Mouse (Mus musculus): ENCODE results near the gene Pdzd7. TPM values are rescaled to one million over a fixed set of nuclear protein-coding genes. Genes with fewer than 3 reads are reported as not detected.

The Pdzd7 gene
- total and polyA plus RNA-seq, 2 experiments: 0.06 TPM; not detected in 1

GRCm38 (mm10) chr19:44982477-44983115 lies 62.9 kb downstream of the Pdzd7 start:
- no peaks in the 10 kb centered on the region for H3K27me3 ChIP-seq (ENCODE audit: control insufficient read depth, insufficient read depth, low read length)
- peak overlapping the region; percentile 76 for H3K27ac ChIP-seq (replicated peaks; ENCODE audit: insufficient read depth, low read depth, low read length)
- 17% methylated on average over 7 of the region's 7 CpGs for WGBS
- no peaks in the 10 kb centered on the region for H3K79me2 ChIP-seq (ENCODE audit: control insufficient read depth, insufficient read depth, low read length)
- H3K4me1 ChIP-seq (ENCODE audit: control insufficient read depth, insufficient read depth, low read length): peaks cover 23% of the 10 kb centered on the region
- TF ChIP-seq POLR2A (IDR thresholded peaks at IDR 0.05; ENCODE audit: extremely low read depth, insufficient read depth, low read length) (no peak), CTCF (IDR thresholded peaks at IDR 0.05; ENCODE audit: low read depth, low read length) (no peak)
- peaks cover 15% of the 10 kb centered on the region for H3K36me3 ChIP-seq (ENCODE audit: control insufficient read depth, insufficient read depth, low read length)
- peak overlapping the region; percentile 28; the same call in 1 of the 2 replicates for H3K9ac ChIP-seq (ENCODE audit: low read depth, low read length)
- peak; percentile 89 for DNase-seq (ENCODE audit: extremely low read depth, low read depth, low spot score)
- H3K4me3 ChIP-seq (ENCODE audit: insufficient read depth, low read depth, low read length): no peak overlapping the region

- no peak overlapping the region for H3K9ac ChIP-seq (ENCODE audit: low read depth, low read length)
- no peak for TF ChIP-seq CTCF (IDR thresholded peaks at IDR 0.05; ENCODE audit: low read depth, low read length)
- no peaks in the 10 kb centered on the region for H3K79me2 ChIP-seq (ENCODE audit: control insufficient read depth, insufficient read depth, low read length)
- H3K4me3 ChIP-seq (ENCODE audit: insufficient read depth, low read depth, low read length): no peak overlapping the region
- WGBS: 100% methylated on average over 2 of the region's 2 CpGs
- H3K27me3 ChIP-seq (ENCODE audit: control insufficient read depth, insufficient read depth, low read length): no peaks in the 10 kb centered on the region
- DNase-seq (ENCODE audit: extremely low read depth, low read depth, low spot score): no peak
- peaks cover 29% of the 10 kb centered on the region for H3K36me3 ChIP-seq (ENCODE audit: control insufficient read depth, insufficient read depth, low read length)
- H3K27ac ChIP-seq (replicated peaks; ENCODE audit: insufficient read depth, low read depth, low read length): no peak overlapping the region
- H3K4me1 ChIP-seq (ENCODE audit: control insufficient read depth, insufficient read depth, low read length): peaks cover 22% of the 10 kb centered on the region
These were observed 64.7 kb downstream of the Pdzd7 start for GRCm38 (mm10) chr19:44980787-44981186.

GRCm38 (mm10) chr19:44977148-44977547 lies 68.4 kb downstream of the Pdzd7 start:
- no peaks in the 10 kb centered on the region for H3K27me3 ChIP-seq (ENCODE audit: control insufficient read depth, insufficient read depth, low read length)
- H3K9ac ChIP-seq (ENCODE audit: low read depth, low read length): no peak overlapping the region
- 88% methylated on average over 6 of the region's 6 CpGs for WGBS
- H3K4me3 ChIP-seq (ENCODE audit: insufficient read depth, low read depth, low read length): no peak overlapping the region
- H3K79me2 ChIP-seq (ENCODE audit: control insufficient read depth, insufficient read depth, low read length): no peaks in the 10 kb centered on the region
- no peaks in the 10 kb centered on the region for H3K4me1 ChIP-seq (ENCODE audit: control insufficient read depth, insufficient read depth, low read length)
- no peak for TF ChIP-seq POLR2A (IDR thresholded peaks at IDR 0.05; ENCODE audit: extremely low read depth, insufficient read depth, low read length)
- TF ChIP-seq CTCF (IDR thresholded peaks at IDR 0.05; ENCODE audit: low read depth, low read length): no peak
- H3K36me3 ChIP-seq (ENCODE audit: control insufficient read depth, insufficient read depth, low read length): peaks cover 61% of the 10 kb centered on the region
- no peak for DNase-seq (ENCODE audit: extremely low read depth, low read depth, low spot score)
- H3K27ac ChIP-seq (replicated peaks; ENCODE audit: insufficient read depth, low read depth, low read length): no peak overlapping the region

Other genes with a start within 250 kb of the Pdzd7 start
- gene Slf2, start 114.6 kb downstream of the Pdzd7 start, total RNA-seq (2014; rRNA removed): 15.1 and 19.3 TPM in 2 replicates
- gene Slf2, start 114.6 kb downstream of the Pdzd7 start, polyA plus RNA-seq (2012; rRNA removed): 4.9 and 7.9 TPM in 2 replicates
- 58.5 and 79.0 TPM in 2 replicates for gene Sema4g, start 56.6 kb downstream of the Pdzd7 start, total RNA-seq (2014; rRNA removed)
- 413 and 566 TPM in 2 replicates for gene Sema4g, start 56.6 kb downstream of the Pdzd7 start, polyA plus RNA-seq (2012; rRNA removed)
- gene Twnk, start 40.1 kb downstream of the Pdzd7 start, total RNA-seq (2014; rRNA removed): 7.8 and 9.3 TPM in 2 replicates
- gene Twnk, start 40.1 kb downstream of the Pdzd7 start, polyA plus RNA-seq (2012; rRNA removed): 11.8 and 11.9 TPM in 2 replicates
- 26.6 and 32.3 TPM in 2 replicates for gene Mrpl43, start 39.3 kb downstream of the Pdzd7 start, total RNA-seq (2014; rRNA removed)
- gene Mrpl43, start 39.3 kb downstream of the Pdzd7 start, polyA plus RNA-seq (2012; rRNA removed): 76.2 and 80.0 TPM in 2 replicates
- 3.4 and 4.6 TPM in 2 replicates for gene Lzts2, start 31.3 kb downstream of the Pdzd7 start, total RNA-seq (2014; rRNA removed)
- 14.2 and 14.3 TPM in 2 replicates for gene Lzts2, start 31.3 kb downstream of the Pdzd7 start, polyA plus RNA-seq (2012; rRNA removed)
- gene Sfxn3, start 1.8 kb upstream of the Pdzd7 start, total RNA-seq (2014; rRNA removed): 0.65 and 0.94 TPM in 2 replicates
- 0.76 and 1.5 TPM in 2 replicates for gene Sfxn3, start 1.8 kb upstream of the Pdzd7 start, polyA plus RNA-seq (2012; rRNA removed)
- 0.67 and 1.2 TPM in 2 replicates for gene Kazald1, start 29.5 kb upstream of the Pdzd7 start, total RNA-seq (2014; rRNA removed)
- 1.1 and 1.2 TPM in 2 replicates for gene Kazald1, start 29.5 kb upstream of the Pdzd7 start, polyA plus RNA-seq (2012; rRNA removed)
- not detected in 2 replicates for gene Tlx1, start 105.0 kb upstream of the Pdzd7 start, total RNA-seq (2014; rRNA removed)
- 0.05 TPM in 1 of 2 replicates, not detected in the other for gene Tlx1, start 105.0 kb upstream of the Pdzd7 start, polyA plus RNA-seq (2012; rRNA removed)
- under 0.01 TPM in 1 of 2 replicates, not detected in the other for gene Lbx1, start 190.1 kb upstream of the Pdzd7 start, total RNA-seq (2014; rRNA removed)
- not detected in 2 replicates for gene Lbx1, start 190.1 kb upstream of the Pdzd7 start, polyA plus RNA-seq (2012; rRNA removed)